Comparison of ENCODE assay signal across 22 mouse cellular contexts in the genomic region with DNA sequence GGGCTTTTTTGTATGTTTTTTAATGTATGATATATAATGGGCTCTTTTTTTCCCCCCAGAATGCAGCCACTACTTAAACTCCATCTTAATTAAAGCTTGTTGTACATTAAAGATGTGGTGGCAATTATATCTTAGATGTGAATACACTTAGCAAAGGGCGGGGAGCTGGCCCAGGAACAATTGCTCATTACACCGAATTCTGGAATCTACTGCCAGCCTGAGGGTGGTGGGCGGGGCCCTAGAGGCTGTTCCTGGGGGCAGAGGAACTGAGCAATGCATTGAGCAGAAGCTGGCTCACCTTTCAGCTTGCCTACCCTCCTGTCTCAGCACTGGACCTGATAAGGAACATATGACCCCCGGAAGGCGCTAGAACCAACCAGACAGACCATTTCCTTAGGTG. TPM values are rescaled to one million over a fixed set of nuclear protein-coding genes. Genes with fewer than 3 reads are reported as not detected.
DNase-seq lines count a peak whose midpoint lies in the region; ATAC-seq and TF ChIP-seq lines count a peak whose summit lies in the region.
"Had no signal": no experiment of that assay in that cellular context is flagged by ENCODE, and none has a peak within 500 bp of the region (broad histone marks: within the 10 kb centered on the region; RNA-seq: fewer than 3 reads in every experiment).

No protein-coding gene starts in this region.

- H3K4me3 ChIP-seq in forebrain, embryonic 13.5 days, result no peak overlapping the region
- no peak overlapping the region for H3K4me3 ChIP-seq in forebrain, postnatal 0 days (ENCODE audit: low read depth, low read length)
- H3K4me3 ChIP-seq in liver, postnatal 0 days (ENCODE audit: low read depth, low read length), result no peak overlapping the region
- H3K4me3 ChIP-seq: embryonic facial prominence, embryonic 10.5 days; embryonic facial prominence, embryonic 13.5 days; erythroblast, embryonic 14.5 days; gastrocnemius, adult 2 months; hindbrain, embryonic 12.5 days; hindbrain, embryonic 15.5 days had no signal

- H3K27ac ChIP-seq in forebrain, embryonic 13.5 days, result 0 out of 2 replicates have a peak overlapping the region, but pooled peaks have one; percentile 15
- H3K27ac ChIP-seq in forebrain, postnatal 0 days (ENCODE audit: low read depth, low read length), result no peak overlapping the region
- no peak overlapping the region for H3K27ac ChIP-seq in liver, postnatal 0 days (ENCODE audit: low read depth)
- H3K27ac ChIP-seq: embryonic facial prominence, embryonic 10.5 days; embryonic facial prominence, embryonic 13.5 days; gastrocnemius, adult 2 months; hindbrain, embryonic 12.5 days; hindbrain, embryonic 15.5 days had no signal

- no peaks in the 10 kb centered on the region for H3K9me3 ChIP-seq in forebrain, embryonic 13.5 days (replicated peaks)
- no peaks in the 10 kb centered on the region for H3K9me3 ChIP-seq in forebrain, postnatal 0 days (ENCODE audit: low read length)
- no peaks in the 10 kb centered on the region for H3K9me3 ChIP-seq in liver, postnatal 0 days (ENCODE audit: low read length)
- H3K9me3 ChIP-seq: embryonic facial prominence, embryonic 10.5 days; embryonic facial prominence, embryonic 13.5 days; hindbrain, embryonic 12.5 days; hindbrain, embryonic 15.5 days had no signal

- H3K4me1 ChIP-seq in forebrain, embryonic 13.5 days, result peaks cover 22% of the 10 kb centered on the region
- H3K4me1 ChIP-seq in forebrain, postnatal 0 days (ENCODE audit: insufficient read depth), result no peaks in the 10 kb centered on the region
- no peaks in the 10 kb centered on the region for H3K4me1 ChIP-seq in liver, postnatal 0 days (ENCODE audit: insufficient read depth)
- H3K4me1 ChIP-seq: embryonic facial prominence, embryonic 10.5 days; embryonic facial prominence, embryonic 13.5 days had no signal

- 46% methylated on average over 5 of the region's 5 CpGs for WGBS in forebrain, embryonic 13.5 days
- 56% methylated on average over 5 of the region's 5 CpGs for WGBS in forebrain, postnatal 0 days
- WGBS in liver, postnatal 0 days (ENCODE audit: insufficient replicate concordance), result 66% methylated on average over 5 of the region's 5 CpGs

- TF ChIP-seq CTCF in forebrain, postnatal 0 days (IDR thresholded peaks at IDR 0.05; ENCODE audit: low read depth), result no peak
- TF ChIP-seq CTCF in liver, postnatal 0 days (IDR thresholded peaks at IDR 0.05; ENCODE audit: low read depth), result no peak

- H3K36me3 ChIP-seq in forebrain, embryonic 13.5 days (ENCODE audit: poor library complexity, severe bottlenecking), result no peaks in the 10 kb centered on the region
- no peaks in the 10 kb centered on the region for H3K36me3 ChIP-seq in forebrain, postnatal 0 days (ENCODE audit: insufficient read depth)
- no peaks in the 10 kb centered on the region for H3K36me3 ChIP-seq in liver, postnatal 0 days (replicated peaks; ENCODE audit: insufficient read depth, low read length)
- H3K36me3 ChIP-seq: embryonic facial prominence, embryonic 10.5 days; embryonic facial prominence, embryonic 13.5 days; hindbrain, embryonic 12.5 days; hindbrain, embryonic 15.5 days had no signal

- peak; percentile 65; the same call in 1 of the 2 replicates for ATAC-seq in forebrain, embryonic 13.5 days
- no peak for ATAC-seq in forebrain, postnatal 0 days
- peak; percentile 47; the same call in 1 of the 2 replicates for ATAC-seq in frontal cortex, adult (ENCODE audit: low TSS enrichment)
- no peak for ATAC-seq in liver, postnatal 0 days
- ATAC-seq: intestine, postnatal 0 days had no signal

- no peak overlapping the region for H3K9ac ChIP-seq in forebrain, embryonic 13.5 days
- H3K9ac ChIP-seq in forebrain, postnatal 0 days, result no peak overlapping the region
- no peak overlapping the region for H3K9ac ChIP-seq in liver, postnatal 0 days (replicated peaks)
- H3K9ac ChIP-seq: embryonic facial prominence, embryonic 13.5 days; hindbrain, embryonic 12.5 days; hindbrain, embryonic 15.5 days had no signal

- no peak for TF ChIP-seq EP300 in liver, postnatal 0 days (IDR thresholded peaks at IDR 0.05; ENCODE audit: low read depth)

- no peak overlapping the region for H3K4me2 ChIP-seq in forebrain, embryonic 13.5 days
- H3K4me2 ChIP-seq in forebrain, postnatal 0 days (ENCODE audit: low read depth), result no peak overlapping the region
- no peak overlapping the region for H3K4me2 ChIP-seq in liver, postnatal 0 days (ENCODE audit: low read depth, low read length)
- H3K4me2 ChIP-seq: embryonic facial prominence, embryonic 13.5 days; heart, embryonic 11.5 days; hindbrain, embryonic 12.5 days; hindbrain, embryonic 15.5 days had no signal

- no peak for DNase-seq in forebrain, postnatal 0 days
- no peak for DNase-seq in frontal cortex, postnatal 14 days (ENCODE audit: low spot score in 2 of 2)
- peak; percentile 52 for DNase-seq in brain, adult 2 months (ENCODE audit: low read depth, low spot score)
- DNase-seq in liver, postnatal 0 days, result no peak
- DNase-seq: cerebellum, adult 11-12 months; cerebellum, adult 8-10 months; cerebellum, postnatal 36 days; embryo, embryonic 11 days; gastrocnemius, adult 2 months; gastrocnemius, postnatal 14 days; heart, adult 11 months had no signal

- no peaks in the 10 kb centered on the region for H3K27me3 ChIP-seq in forebrain, embryonic 13.5 days
- no peaks in the 10 kb centered on the region for H3K27me3 ChIP-seq in forebrain, postnatal 0 days (ENCODE audit: insufficient read depth, low read length)
- no peaks in the 10 kb centered on the region for H3K27me3 ChIP-seq in liver, postnatal 0 days (ENCODE audit: insufficient read depth, low read length)
- H3K27me3 ChIP-seq: embryonic facial prominence, embryonic 13.5 days; hindbrain, embryonic 12.5 days; hindbrain, embryonic 15.5 days had no signal

RNA-seq across cellular contexts. Expression of a gene that starts 34.2 kb away (rescaled TPM):
- polyA plus RNA-seq in forebrain, embryonic 13.5 days (2015; fragmentation: Nextera tagmentation; extraction: Ambion mirVana), result 0.28 and 0.30 TPM in 2 replicates
- total RNA-seq in forebrain, postnatal 0 days (2014; rRNA removed), result 1.1 and 1.3 TPM in 2 replicates
- 1.2 and 1.6 TPM in 2 replicates for polyA plus RNA-seq in forebrain, postnatal 0 days (2015; fragmentation: Nextera tagmentation; extraction: Ambion mirVana)
- not detected in 2 replicates for polyA plus RNA-seq in liver, postnatal 0 days (2015; fragmentation: Nextera tagmentation; extraction: Ambion mirVana)
- total RNA-seq: adrenal gland, postnatal 36 days; hematopoietic stem cell, adult 5-6 weeks had no signal
- polyA plus RNA-seq: embryonic facial prominence, embryonic 13.5 days; erythroblast, embryonic 14.5 days had no signal

Comparison
In these comparisons a context has a peak if more than half of its experiments do, and no peak if none do; other contexts are left out.
1. ATAC-seq: peak in forebrain, embryonic 13.5 days (single experiment) and frontal cortex, adult (single experiment); none in forebrain, postnatal 0 days (single experiment) and liver, postnatal 0 days (single experiment).